Mouse (Mus musculus): ENCODE data around the gene Ryk.
"Not testable (repeated sequence)": the region's sequence is repeated elsewhere in the genome, so short reads cannot be mapped to it uniquely, and the experiment has no call there.

Gene Ryk

GRCm38 (mm10) chr9:102904952-102905351, 70.2 kb downstream of the Ryk start:
- DNase-seq (ENCODE audit: low read depth, low spot score): no peak

GRCm38 (mm10) chr9:102906781-102907180, 72.1 kb downstream of the Ryk start:
- DNase-seq (ENCODE audit: low read depth, low spot score): no peak

GRCm38 (mm10) chr9:102907521-102908246, 73.0 kb downstream of the Ryk start:
- DNase-seq (ENCODE audit: low read depth, low spot score): no peak

GRCm38 (mm10) chr9:102911526-102911925, 76.8 kb downstream of the Ryk start:
- DNase-seq (ENCODE audit: low read depth, low spot score): no peak

GRCm38 (mm10) chr9:102912516-102913035, 77.9 kb downstream of the Ryk start:
- DNase-seq (ENCODE audit: low read depth, low spot score): no peak

- not testable (repeated sequence) for DNase-seq (ENCODE audit: low read depth, low spot score)
Observed at GRCm38 (mm10) chr9:102913597-102913996, 78.9 kb downstream of the Ryk start.

- DNase-seq (ENCODE audit: low read depth, low spot score): peak; percentile 56
Observed at GRCm38 (mm10) chr9:102914583-102914982, 79.9 kb downstream of the Ryk start.

GRCm38 (mm10) chr9:102915292-102915854, 80.7 kb downstream of the Ryk start:
- DNase-seq (ENCODE audit: low read depth, low spot score): no peak

GRCm38 (mm10) chr9:102916076-102916475, 81.4 kb downstream of the Ryk start:
- no peak for DNase-seq (ENCODE audit: low read depth, low spot score)

GRCm38 (mm10) chr9:102917532-102918129, 82.9 kb downstream of the Ryk start:
- DNase-seq (ENCODE audit: low read depth, low spot score): peak; percentile 54

GRCm38 (mm10) chr9:102919486-102919885, 84.8 kb downstream of the Ryk start:
- no peak for DNase-seq (ENCODE audit: low read depth, low spot score)

GRCm38 (mm10) chr9:102921791-102922190, 87.1 kb downstream of the Ryk start:
- no peak for DNase-seq (ENCODE audit: low read depth, low spot score)

- DNase-seq (ENCODE audit: low read depth, low spot score): no peak
Observed at GRCm38 (mm10) chr9:102922866-102923434, 88.2 kb downstream of the Ryk start.

- no peak for DNase-seq (ENCODE audit: low read depth, low spot score)
Observed at GRCm38 (mm10) chr9:102923836-102924235, 89.1 kb downstream of the Ryk start.

GRCm38 (mm10) chr9:102924627-102925316, 90.1 kb downstream of the Ryk start:
- no peak for DNase-seq (ENCODE audit: low read depth, low spot score)

- DNase-seq (ENCODE audit: low read depth, low spot score): no peak
Observed at GRCm38 (mm10) chr9:102926137-102926536, 91.4 kb downstream of the Ryk start.

- DNase-seq (ENCODE audit: low read depth, low spot score): no peak
Observed at GRCm38 (mm10) chr9:102929776-102930175, 95.1 kb downstream of the Ryk start.

GRCm38 (mm10) chr9:102933925-102934721, 99.4 kb downstream of the Ryk start:
- DNase-seq (ENCODE audit: low read depth, low spot score): no peak

GRCm38 (mm10) chr9:102942221-102942620, 107.5 kb downstream of the Ryk start:
- DNase-seq (ENCODE audit: low read depth, low spot score): no peak

GRCm38 (mm10) chr9:102944891-102945290, 110.2 kb downstream of the Ryk start:
- DNase-seq (ENCODE audit: low read depth, low spot score): no peak

- DNase-seq (ENCODE audit: low read depth, low spot score): peak; percentile 82
Observed at GRCm38 (mm10) chr9:102946469-102947015, 111.8 kb downstream of the Ryk start.
